Mouse (Mus musculus): ENCODE data around the gene Kif24.
"Not testable (repeated sequence)": the region's sequence is repeated elsewhere in the genome, so short reads cannot be mapped to it uniquely, and the experiment has no call there.

Kif24 gene

DNA sequence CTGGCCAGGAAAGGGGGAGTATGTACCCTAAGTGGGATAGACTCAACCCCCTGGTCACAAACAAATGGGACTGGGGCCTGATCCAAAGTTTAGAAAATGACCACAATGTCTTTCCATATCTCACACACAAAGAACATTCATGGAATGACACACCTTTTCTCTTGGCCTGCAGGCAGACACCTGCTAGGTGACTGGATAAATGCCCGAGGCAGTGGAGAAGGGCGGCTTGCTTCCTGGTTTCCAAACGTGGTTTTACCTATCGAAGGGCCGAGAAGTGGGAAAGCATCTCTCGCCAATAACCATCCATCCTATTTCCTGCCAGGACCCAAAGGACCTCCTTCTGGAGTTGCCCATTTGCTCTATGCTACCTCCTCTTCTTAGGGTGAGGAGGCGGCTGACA is 28.3 kb upstream of the Kif24 start:
- no peak for DNase-seq

DNA sequence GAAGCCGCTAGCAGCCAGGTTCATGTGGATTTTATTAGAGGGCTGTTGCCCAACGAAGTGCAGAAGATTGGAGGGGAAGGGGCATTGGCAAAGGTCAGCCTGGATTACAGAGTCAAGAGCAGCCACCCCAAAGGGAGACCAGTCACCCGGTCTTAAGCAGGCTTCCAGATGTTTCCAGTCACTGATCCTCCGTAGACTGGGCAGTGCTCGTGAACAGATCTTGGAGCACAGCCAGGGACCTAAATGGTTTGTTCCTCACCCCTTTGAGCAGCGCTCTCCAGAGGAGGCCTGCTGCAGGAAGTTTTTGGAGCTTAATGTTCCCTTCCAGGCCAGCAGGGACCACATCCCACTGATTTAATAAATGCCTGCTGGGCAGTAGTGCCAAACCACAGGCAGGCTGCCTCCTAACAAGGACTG is 16.9 kb upstream of the Kif24 start:
- peak; percentile 70 to 77 for DNase-seq

DNA sequence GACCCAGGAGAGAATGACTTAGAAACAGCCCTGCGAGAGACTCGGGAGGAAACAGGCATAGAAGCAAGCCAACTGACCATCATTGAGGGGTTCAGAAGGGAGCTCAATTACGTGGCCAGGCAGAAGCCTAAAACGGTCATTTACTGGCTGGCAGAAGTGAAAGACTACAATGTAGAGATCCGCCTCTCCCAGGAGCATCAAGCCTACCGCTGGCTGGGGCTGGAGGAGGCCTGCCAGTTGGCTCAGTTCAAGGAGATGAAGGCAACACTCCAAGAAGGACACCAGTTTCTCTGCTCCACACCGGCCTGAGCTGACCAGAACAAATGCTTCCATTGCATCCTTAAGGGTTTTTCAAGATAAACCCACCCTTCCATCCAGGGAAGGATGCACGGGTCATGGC is 15.6 kb upstream of the Kif24 start:
- no peak for DNase-seq

DNA sequence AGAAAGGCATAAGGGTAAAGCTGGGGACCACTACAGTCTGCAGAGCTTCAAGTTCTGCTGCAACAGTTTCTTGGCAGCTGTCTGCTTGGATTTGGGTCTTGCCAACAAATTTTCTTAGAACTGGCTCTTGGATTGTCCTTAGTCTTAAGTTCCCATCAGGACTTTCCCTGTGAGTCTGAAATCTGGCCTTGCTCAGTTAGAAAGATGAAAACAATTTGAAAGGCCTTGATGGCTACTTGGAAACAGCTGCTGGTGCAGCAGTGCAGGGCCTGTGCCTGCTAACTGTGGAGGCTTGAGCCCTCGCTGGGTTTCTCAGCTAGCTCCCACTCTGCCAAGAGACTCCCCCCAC is 14.7 kb upstream of the Kif24 start:
- no peak for DNase-seq

DNA sequence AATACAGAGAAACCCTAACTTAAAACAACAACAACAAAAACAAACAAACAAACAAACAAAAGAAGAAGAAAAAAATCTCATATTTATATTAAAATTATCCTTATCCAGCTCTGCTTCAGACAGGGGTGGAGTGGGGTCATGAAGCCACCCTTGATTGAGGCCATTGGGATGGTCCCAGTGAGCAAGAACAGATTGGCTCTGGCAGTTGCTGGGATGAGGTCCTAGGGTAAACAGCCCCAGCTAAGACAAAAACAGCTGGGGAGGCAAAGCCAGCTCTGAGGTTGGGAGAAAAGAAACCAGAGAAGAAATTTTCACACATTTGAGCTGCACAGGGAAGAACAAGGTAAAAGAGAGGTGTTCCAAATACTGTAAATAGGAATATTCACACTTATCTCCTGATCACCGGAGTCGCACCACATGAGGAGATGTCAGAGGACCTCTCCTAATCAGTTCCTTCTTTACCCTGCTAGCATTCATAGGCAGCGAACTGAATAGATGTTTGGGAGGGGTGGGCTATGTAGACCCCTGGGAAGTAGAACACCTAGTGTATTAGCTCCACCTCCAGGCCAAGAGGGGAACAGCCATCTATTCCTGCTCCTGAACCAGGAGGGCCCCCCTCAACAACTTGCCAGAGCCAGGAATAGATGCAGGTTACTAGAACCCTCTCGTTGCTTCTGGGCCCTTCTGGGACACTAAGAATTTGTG is 14.2 kb upstream of the Kif24 start:
- DNase-seq = peak in 1 of 2 experiments; percentile 31

DNA sequence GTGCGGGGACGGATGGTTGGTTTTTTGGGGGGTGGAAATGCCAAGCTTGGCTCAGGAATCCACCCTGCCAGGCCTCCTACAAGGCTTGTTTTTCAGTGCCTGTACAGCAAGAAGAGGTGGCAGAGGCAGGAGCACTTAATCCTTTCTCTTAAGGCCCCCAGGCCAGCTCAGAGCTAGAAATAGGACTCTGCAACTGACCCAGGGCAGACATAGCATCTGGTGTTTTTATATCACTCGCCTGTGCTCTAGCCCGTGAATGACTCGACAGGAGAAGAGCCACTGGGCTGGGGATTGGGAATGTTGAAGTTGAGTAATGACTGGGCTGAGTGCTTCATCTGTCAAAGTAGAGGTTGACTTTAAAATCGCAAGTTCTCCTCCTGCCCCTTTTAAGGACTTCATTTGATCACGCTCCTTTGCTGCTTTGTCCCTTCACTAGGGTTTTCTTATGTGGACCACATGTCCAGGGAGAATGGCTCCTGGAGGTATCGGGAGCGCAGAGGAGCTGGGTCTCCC is 13.0 kb upstream of the Kif24 start:
- DNase-seq = no peak

DNA sequence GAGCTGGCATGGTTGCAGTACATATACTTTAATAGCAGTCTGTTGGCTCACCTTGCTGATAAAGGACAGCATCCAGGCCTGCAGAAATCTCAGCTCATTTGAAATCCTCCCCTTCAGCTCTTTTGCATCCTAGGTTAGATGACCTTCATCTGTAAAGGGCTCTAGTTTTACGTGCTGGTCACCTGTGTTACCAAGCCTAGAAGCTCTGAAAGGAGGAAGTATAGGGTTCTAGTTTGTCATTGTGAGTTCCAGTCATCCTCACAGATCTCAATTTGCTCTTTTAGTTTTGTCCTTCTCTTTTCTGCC is 6.7 kb upstream of the Kif24 start:
- no peak for DNase-seq

DNA sequence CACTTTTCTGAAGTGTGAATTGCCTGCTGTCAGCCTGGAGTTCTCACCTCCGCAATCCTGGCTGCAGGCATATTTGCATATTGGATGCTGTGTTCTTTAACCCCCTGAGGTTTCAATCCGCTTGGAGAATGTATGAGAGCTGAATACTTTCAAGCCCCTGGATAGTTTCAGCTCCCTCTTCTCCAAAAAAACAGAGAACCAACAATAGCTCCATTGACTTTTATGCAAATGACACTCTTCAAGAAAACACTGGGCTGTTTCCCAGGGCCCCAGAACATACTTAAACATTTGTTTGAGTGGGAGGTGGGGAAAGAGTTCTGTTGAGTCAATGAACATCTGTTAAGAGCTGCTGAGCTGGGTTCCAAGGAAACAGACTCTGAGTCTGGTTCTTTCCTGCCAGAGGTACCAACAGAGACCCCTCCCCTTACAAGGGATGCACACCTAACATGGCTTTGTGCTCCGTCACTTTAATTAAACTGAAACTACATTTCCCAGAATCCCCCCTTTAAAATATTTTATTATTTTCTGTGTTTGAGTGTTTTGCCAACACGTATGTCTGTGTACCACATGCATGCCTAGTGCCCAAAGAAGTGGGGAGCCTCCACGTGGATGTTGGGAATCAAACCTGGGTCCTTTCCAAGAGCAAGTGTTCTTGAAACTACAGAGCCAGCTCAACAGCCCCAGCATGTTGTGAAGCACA is 6.1 kb upstream of the Kif24 start:
- DNase-seq = no peak

DNA sequence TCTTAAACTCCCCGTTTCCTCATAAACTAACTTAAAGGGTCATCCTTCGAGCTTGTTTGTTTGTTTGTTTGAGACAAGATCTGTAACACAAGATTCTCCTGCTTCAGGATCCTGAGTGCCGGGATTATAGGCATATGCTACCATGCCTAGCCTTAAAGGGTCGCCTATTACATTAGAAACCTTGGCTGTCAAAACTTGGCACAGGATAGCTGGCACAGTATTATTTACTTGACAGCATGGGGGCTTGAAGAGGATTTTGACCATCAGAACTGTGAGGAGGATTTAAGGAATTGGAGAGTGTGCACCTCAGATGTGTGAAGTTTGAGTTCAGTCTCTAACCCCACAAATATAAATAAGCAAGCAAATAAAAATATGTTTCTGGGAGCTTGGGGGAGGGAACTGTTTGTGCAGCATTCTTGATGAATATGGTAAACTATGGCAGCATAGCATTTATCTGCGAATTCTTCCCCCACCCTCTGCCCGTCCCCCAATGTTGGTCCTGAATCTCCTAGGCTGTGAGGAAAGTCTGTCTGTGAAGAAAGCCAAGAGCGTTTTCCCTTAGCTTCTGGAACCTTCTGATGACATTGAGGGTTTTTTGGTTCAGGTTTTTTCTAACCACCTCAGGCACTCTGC is 5.5 kb upstream of the Kif24 start:
- no peak for DNase-seq

DNA sequence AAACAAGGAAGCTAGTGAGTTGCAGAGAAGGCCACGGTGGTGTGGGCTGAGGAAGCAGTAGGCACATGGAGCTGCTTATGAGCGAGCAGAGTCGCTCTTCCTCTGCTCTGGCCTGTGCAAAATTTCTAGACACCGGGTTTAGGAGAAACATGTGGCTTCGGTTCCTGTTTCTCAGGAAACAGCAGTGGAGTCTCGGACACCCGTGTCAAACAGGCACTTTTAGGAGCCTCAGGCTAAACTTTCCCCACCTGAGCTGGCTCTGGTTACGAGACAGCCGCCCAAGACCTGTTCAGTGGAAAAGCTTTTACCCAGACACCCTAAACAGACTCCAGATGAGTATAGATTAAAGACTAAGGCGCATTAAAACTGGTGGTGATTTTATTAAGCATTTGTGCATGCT is 4.5 kb upstream of the Kif24 start:
- no peak for DNase-seq

DNA sequence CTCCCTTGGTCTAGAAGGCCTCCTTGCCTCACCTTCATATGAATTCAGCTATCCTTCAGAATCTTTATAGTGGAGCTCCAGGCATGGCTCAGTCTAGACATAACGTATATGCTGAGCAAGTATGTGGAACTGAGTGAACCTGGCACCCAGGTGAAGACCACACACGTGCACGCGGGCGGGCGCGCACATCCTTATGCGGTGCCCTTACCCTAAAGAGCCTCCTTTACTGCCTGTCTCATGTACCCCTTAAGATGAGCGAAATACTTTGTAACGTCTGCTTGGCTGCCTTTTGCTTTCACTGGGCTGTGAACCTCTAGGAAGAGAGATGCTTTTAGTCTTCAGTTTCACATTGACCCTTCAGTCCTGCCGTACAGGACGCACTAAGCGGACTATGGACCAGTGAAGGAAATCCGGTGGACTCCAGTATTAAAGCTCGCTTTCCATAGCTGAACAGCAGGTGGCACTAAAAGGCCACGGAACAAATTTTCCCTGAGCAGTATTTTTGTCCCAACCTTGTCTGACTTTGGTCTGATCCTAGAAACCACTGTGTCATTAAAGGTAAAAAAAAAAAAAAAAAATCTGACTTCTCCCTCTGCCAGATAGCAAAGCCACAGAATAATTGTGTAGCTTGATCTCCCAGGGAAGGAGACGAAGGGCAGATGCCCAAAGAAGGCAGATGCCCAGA is 3.9 kb upstream of the Kif24 start:
- peak; percentile 73 to 86 for DNase-seq

DNA sequence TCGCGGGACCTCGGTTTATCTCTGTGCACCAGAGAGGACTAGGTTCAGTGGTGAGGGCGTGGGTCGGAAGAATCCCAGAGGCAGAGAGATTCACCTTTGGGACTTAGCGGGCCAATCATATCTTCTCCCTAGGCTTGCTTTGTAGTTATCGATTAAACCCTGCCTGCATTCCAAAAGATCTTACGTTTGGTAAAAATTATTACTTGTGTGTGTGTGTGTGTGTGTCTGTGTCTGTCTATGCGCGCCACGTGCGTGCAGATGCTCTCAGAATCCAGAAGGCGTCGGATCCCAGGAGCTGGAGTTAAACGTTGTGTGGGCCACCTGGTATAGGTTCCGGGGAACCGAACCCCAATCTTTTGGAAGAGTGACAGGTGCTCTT is 589 bp upstream of the Kif24 start:
- no peak for DNase-seq

DNA sequence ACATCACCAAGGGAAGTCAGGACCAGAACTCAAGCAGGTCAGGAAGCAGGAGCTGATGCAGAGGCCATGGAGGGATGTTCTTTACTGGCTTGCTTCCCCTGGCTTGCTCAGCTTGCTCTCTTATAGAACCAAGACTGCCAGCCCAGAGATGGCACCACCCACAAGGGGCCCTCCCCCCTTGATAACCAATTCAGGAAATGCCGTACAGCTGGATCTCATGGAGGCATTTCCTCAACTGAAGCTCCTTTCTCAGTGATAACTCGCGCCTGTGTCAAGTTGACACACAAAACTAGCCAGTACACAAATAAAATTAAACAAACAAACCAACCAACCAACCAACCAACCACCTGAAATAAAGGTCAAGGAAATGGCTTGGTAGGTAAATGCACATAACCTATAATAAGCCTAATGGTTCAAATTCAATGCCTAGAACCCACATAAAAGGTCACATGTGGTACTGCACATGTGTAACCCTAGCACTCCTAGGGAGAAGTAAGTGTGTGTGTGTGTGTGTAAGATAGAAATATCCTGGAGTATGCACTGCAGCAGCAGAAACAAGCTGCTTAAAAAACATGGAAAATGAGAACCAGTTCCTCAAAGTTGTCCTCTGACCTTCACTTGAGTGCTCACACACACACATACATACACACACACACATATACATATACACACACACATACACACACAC is 1.5 kb downstream of the Kif24 start:
- DNase-seq = not testable (repeated sequence)

DNA sequence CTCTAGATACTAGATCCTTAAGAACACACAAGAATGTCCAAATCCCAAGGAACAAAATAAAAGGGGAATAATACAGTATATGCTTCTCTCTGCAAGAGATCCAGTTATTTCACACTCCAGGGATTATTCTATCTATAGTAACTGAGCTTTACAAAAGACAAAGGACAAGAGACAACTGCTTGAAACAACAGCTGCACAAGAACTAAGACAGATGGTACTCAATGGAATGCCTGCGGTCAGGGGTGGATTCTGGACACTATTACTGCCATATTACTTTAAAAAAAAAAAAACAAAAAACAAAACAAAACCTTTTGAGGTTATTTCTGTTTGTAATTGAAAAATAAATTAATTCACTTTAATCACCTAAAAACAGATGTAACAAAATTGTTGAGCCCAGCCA is 4.0 kb downstream of the Kif24 start:
- DNase-seq = no peak

DNA sequence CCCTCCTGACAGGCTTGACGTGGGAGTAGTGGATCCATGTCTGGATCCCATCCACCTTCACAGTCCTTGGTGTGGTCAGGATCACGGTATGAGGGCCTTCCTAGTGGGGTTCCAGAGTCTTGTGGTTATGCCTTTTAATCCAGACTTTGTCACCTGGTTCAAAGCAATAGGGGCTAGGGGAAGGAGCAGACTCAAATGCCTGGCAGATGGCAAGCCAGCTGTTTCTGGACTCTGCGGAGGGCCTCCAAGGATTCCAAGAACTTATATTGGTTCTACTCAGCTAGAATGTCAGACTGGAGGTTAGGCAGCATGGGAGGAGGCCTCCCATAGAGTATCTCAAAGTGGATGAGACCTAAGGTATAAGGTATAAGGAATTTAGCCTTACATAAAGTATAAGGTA is 17.1 kb downstream of the Kif24 start:
- DNase-seq = no peak

DNA sequence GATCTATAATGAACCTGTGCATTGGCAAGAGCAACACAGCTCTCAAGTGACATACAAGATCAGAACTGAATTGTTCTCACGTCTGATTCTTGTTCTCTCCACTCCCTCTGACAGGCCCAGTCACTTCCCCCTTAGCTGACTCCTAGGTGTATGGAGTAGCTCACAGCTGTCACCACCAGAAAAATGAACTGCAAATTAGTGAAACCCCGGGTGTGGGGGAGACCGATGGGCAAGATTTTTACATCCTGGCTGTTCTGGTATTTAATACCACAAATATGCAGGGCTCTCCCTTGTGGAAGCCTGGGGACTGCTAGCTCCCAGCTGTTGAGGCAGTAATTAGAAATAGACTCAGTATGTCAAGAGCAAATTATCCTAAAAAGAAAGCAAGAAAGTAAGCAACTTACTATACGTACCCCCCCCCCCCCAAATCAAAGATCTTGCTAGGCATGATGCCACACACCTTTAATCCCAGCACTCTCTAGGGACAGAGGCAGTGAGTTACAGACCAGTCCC is 21.8 kb downstream of the Kif24 start:
- no peak for DNase-seq

DNA sequence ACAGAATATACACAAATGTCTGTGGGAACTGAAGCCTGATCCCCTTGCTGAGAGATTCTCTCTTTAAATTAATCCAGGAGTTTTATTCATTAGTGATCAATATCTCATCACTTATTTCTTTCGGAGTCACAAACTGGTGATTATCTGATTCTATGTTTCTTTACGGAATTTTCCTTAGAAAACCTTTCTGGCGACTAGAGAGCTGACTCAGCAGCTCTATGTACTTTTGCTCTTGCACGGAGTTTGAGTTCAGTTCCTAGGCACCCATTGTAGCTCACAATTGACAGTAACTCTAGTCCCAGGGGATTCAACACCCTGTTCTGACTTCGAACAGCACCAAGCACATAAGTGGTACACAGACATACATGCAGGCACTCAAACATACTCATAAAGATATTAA is 25.8 kb downstream of the Kif24 start:
- no peak for DNase-seq

DNA sequence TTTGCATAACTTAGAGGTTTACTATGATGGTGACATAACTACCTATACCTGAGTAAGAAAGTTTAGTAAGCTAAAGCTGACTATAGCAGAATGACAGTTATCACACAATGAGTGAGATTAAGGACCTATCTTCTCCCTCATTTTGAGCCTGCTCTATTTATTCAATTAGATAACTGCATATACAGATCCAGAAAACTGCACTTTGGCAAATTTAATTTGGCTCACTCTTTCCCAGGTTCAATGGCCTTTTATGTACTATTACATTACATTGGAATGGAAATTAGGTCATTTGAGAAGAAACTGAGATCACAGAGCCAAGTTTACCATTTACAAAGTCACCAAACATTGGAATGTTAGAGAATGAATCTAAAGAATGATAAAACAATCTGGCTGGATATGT is 47.7 kb downstream of the Kif24 start:
- DNase-seq = no peak

DNA sequence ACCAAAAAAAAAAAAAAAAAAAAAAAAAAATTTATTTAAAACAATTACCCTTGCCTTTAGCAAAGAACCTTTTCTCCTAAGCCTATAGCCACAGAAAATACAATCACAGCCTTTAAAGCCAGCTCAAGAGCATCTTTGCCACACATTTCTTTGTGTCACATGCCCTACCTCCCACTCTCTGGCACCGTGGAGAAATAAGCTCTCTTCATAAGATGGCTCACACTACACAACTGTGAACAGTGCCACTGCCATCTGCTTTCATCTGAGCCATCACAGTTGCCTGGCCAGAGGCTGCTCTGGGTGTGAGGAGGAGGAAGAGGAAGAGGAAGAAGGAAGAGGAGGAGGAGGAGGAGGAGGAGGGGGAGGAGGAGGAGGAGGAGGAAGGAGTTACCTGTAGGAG is 55.3 kb downstream of the Kif24 start:
- no peak for DNase-seq

DNA sequence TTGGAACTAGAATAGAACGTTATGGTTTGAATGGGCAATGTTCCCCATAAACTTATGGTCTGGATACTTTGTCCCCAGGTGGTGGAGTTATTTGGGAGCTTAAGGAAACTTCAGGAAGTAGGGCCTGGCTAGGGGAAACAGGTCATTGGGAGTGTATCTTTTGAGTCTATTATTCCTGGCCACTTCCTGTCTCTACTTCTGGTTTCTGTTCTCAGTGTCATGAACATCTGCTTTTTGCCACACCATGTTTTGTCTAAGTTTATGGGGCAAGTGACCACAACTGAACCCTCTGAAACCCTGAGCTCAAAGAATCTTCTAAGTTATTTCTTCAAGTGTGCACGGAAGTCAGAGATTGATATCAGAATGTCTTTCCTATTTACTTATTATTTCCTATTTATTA is 57.3 kb downstream of the Kif24 start:
- no peak for DNase-seq

DNA sequence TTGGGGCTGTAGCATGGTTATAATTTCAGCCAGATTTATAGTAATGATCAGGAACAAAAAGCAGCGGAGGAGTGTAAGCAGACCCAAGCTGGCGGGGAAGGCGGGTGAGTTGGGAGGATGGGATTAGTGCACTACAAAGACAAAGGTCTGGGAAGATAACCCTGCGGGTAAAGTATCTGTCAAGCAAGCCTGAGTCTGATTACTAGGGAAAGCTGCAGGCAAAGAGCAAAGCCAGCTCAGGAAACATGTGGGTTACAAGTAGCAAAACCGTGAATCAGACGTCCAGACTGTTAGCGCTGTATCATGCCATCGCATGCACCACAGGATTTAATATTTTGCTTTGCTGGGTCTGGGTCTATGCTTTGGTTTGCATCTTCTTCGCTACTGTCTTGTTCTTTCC is 58.1 kb downstream of the Kif24 start:
- no peak for DNase-seq

DNA sequence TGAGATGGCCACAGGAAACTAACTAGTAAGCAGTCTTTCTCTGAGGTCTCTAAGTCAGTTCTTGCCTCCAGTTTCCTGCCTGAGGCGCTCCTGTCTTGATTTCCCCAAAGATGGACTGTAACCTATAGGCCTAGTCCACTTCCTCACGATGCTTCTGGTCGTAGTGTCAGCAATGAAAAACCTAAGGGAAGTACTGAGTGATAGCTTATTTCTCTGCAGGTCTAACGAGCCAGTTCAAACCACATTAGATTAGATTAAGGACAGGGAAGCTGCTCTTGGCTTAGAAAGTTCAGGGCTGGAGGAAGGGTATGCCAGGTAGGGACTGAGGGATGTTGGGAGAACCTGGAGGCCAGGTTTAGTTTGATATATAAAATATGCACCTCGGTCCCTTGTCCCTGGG is 63.1 kb downstream of the Kif24 start:
- DNase-seq = no peak

DNA sequence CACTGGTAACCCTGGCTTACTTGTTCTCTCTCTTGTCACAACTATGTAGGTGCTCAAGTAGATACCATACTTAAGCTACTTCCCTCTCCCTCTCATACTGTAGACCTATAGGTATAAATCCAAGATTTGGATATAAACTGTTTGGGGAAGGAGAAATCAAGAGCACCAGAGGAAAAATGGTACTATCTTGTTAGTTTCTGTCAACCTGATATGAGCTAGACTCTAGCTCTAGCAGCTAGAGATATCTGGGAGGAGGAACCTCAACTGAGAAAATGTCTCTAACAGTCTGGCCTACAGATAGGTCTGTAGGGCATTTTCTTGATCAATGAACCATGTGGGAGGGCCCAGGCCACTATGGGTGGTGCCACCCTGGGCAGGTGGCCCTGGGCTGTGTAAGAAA is 63.5 kb downstream of the Kif24 start:
- DNase-seq = no peak

All from kidney, postnatal 36 days (tissue).